Mouse (Mus musculus) layer of hippocampus, adult 2 months (tissue): ENCODE measurements around the gene Nfib. TPM values are rescaled to one million over a fixed set of nuclear protein-coding genes. Genes with fewer than 3 reads are reported as not detected.

Experiments used
- DNase-seq, 2 experiments: peaks; one replicate each; pipeline ENCODE4 v3.0.0; 2022; ENCODE audit warnings: low spot score in 2 of 2
- H3K27ac ChIP-seq: fragments of 200-600 bp; 2 replicates; pipeline ENCODE4 v1.8.1; 2022
- H3K4me3 ChIP-seq: fragments of 200-600 bp; 2 replicates; pipeline ENCODE4 v1.8.1; 2022; ENCODE audit warnings: mild to moderate bottlenecking
- CTCF ChIP-seq: fragments of 200-600 bp; conservative IDR thresholded peaks from 2 replicates; pipeline ENCODE4 v1.8.1; 2022; ENCODE audit warnings: antibody characterized with exemption, mild to moderate bottlenecking, moderate library complexity
- total RNA-seq, 2 experiments: library from RNA; stranded (reverse); gene quantifications; 2 replicates each; pipeline ENCODE4 v1.2.3; 2021

Nfib gene
- total RNA-seq, 2 experiments from 2014 or later = 174 to 186 TPM

DNA sequence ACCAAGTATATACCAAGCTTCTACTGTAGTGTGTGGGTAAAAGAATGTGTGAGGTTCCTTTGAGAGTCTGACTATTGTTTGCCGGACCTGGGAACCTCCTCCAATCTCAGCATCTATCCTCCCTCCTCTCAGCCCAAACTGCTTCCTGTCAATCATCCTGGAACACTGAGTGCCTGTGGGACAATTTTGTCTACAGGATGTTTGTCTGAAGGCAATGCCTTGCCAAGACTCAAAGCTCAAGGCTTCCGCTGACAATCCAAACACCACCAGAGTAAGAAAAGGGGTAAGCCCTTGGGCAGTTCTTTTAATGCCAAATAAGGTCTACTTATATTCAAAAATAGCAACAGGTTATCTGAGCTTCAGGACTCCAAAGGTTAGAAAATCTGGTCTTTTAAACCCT is 459.3 kb downstream of the Nfib start:
- Histone ChIP-seq H3K4me3 (no peak overlapping the region), H3K27ac (peak overlapping the region; percentile 49; the same call in 1 of the 2 replicates)
- no peak for TF ChIP-seq CTCF
- DNase-seq = no peak

Other genes starting within 250 kb of the Nfib start
- 10 to 100 TPM; 45.6 to 45.7 TPM for gene Zdhhc21, start 154.2 kb upstream of the Nfib start, total RNA-seq
- gene Cer1, start 179.4 kb upstream of the Nfib start, total RNA-seq = not detected